Mouse (Mus musculus) kidney, adult 2 months (tissue): Measurements from ENCODE around the gene Hist3h2a. TPM values are rescaled to one million over a fixed set of nuclear protein-coding genes. Genes with fewer than 3 reads are reported as not detected.

Experiments used
- DNase-seq: peaks from one replicate; pipeline ENCODE4 v3.0.0; 2021
- H3K27ac ChIP-seq: fragments of 200-500 bp; 2 replicates; pipeline ENCODE4 v1.5.1; 2012; ENCODE audit warnings: low read depth, low read length, control low read depth, inconsistent platforms; ENCODE audit not compliant: insufficient read depth
- H3K27me3 ChIP-seq: fragments of 200-500 bp; replicated peaks from 2 replicates; pipeline ENCODE4 v1.6.1; 2012; ENCODE audit warnings: mild to moderate bottlenecking, moderate library complexity, low read length, inconsistent platforms; ENCODE audit not compliant: control insufficient read depth, insufficient read depth
- H3K36me3 ChIP-seq: fragments of 200-500 bp; 2 replicates; pipeline ENCODE4 v1.6.1; 2012; ENCODE audit warnings: mild to moderate bottlenecking, moderate library complexity, low read length, inconsistent platforms; ENCODE audit not compliant: control insufficient read depth, insufficient read depth
- H3K4me1 ChIP-seq: fragments of 200-500 bp; 2 replicates; pipeline ENCODE4 v1.6.1; 2011; ENCODE audit warnings: low read length; ENCODE audit not compliant: control insufficient read depth, insufficient read depth
- H3K4me3 ChIP-seq: fragments of 200-500 bp; 2 replicates; pipeline ENCODE4 v1.5.1; 2011; ENCODE audit warnings: mild to moderate bottlenecking, low read depth, low read length, control low read depth; ENCODE audit not compliant: insufficient read depth
- CTCF ChIP-seq: fragments of 200-500 bp; conservative IDR thresholded peaks from 2 replicates; pipeline ENCODE4 v1.5.1; 2011; ENCODE audit warnings: low read depth, mild to moderate bottlenecking, control low read depth, low read length, moderate library complexity, mixed read lengths; ENCODE audit not compliant: insufficient read depth, insufficient read length
- POLR2A ChIP-seq: fragments of 200-500 bp; IDR thresholded peaks from one replicate; pipeline ENCODE4 v1.6.1; 2011; ENCODE audit warnings: low read depth, low read length, control low read depth
- WGBS: fragments of 180-500 bp; shearing (Covaris S2); methylation state at CpG from one replicate; pipeline ENCODE4 v1.1.7; 2018; 5-methylcytosine and 5-hydroxymethylcytosine counted together
- polyA plus RNA-seq: library from polyadenylated mRNA; depleted of rRNA; stranded (reverse); fragments of >200 nt; gene quantifications from 2 replicates; pipeline ENCODE4 v1.2.3, GENCODE M21; 2012

Gene Hist3h2a
- polyA plus RNA-seq, 1 experiment: 29.5 TPM

DNA sequence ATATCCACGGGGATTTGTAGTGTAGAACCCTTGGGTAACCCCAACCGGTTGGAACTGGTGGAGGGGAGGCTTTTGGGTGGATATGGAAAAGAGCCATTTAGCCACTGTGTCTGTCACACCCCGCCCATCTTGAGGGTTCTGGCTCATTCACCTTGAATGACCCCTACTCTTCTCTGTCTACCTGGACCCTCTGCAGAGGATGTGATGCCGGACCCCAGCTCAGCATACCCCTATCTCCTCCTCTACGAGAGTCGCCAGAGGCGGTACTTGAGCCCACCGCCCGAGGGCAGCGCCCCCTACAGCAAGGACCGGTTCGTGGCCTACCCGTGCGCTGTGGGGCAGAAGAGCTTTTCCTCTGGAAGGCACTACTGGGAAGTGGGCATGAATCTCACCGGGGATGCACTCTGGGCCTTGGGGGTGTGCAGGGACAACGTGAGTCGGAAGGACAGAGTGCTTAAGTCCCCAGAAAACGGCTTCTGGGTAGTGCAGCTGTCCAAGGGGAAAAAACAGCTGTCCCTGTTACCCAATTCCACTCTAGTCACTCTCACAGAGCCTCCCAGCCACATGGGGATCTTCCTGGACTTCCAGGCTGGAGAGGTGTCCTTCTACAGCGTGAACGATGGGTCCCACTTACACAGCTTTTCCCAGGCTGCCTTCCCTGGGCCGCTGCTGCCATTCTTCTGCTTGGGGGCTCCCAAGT, 16.5 kb downstream of the Hist3h2a start:
- no peak for DNase-seq
- Histone ChIP-seq H3K27ac (no peak overlapping the region), H3K36me3 (no peaks in the 10 kb centered on the region), H3K27me3 (no peaks in the 10 kb centered on the region), H3K4me1 (peaks cover 24% of the 10 kb centered on the region; the same call in 1 of the 2 replicates), H3K4me3 (no peak overlapping the region)
- TF ChIP-seq CTCF (no peak), POLR2A (no peak)
- 85% methylated on average over 21 of the region's 21 CpGs for WGBS

DNA sequence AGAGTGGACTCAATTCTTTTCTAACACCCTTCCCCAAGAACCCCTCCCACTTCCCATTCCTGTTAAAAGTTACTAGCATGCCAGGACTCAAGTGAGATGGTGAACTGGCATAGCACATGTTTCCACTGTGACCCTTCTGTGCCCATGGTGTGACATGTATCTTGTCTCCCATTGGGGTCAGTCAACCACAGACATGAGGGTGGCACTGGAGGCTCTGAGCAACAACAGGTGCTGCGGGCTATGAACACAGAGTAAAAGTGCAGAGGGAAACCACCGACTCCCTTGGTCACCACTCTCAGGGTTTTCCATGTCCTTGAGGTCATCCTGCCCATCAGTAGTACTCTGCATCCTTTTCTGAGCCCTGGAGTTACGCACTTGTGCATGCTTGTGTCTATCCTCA, 17.3 kb downstream of the Hist3h2a start:
- no peak for DNase-seq
- no peaks in the 10 kb centered on the region for H3K27me3 ChIP-seq
- no peak overlapping the region for H3K27ac ChIP-seq
- WGBS: 85% methylated on average over 3 of the region's 3 CpGs
- no peaks in the 10 kb centered on the region for H3K36me3 ChIP-seq
- TF ChIP-seq CTCF (no peak), POLR2A (no peak)
- peaks cover 24% of the 10 kb centered on the region; the same call in 1 of the 2 replicates for H3K4me1 ChIP-seq
- no peak overlapping the region for H3K4me3 ChIP-seq

DNA sequence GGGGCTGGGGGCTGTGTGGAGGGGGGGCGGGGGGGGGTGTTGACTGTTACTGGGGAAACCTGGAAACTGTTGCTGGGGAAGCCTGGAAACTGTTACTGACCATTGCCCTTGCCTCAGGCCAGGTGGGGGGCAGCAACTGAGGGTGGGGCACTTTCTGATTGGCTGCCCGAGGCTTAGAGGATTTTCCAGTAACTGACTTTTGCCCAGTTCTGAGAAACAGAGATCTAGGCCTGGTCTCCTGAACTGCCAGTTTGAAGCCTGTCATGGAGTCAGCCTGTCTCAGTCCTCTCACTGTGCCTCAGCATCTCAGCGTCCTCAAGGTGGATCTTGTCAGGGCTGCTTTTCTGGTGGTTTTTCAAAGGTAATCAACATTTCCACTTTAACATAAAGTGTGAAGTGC, 19.9 kb downstream of the Hist3h2a start:
- WGBS: 87% methylated on average over 3 of the region's 3 CpGs

GRCm38 (mm10) chr11:58977150-58977549, 22.7 kb downstream of the Hist3h2a start:
- peak; percentile 52 for DNase-seq
- H3K4me1 ChIP-seq: peaks cover 15% of the 10 kb centered on the region; the same call in 1 of the 2 replicates
- no peak for TF ChIP-seq CTCF
- no peak for TF ChIP-seq POLR2A
- peak overlapping the region; percentile 84 for H3K27ac ChIP-seq
- under 1% methylated on average over 29 of the region's 29 CpGs for WGBS
- H3K27me3 ChIP-seq: no peaks in the 10 kb centered on the region
- H3K36me3 ChIP-seq: no peaks in the 10 kb centered on the region
- H3K4me3 ChIP-seq: peak overlapping the region; percentile 94

More for the DNA sequence above, 19.9 kb downstream of the Hist3h2a start:
- Histone ChIP-seq H3K4me3 (no peak overlapping the region), H3K27ac (no peak overlapping the region), H3K36me3 (no peaks in the 10 kb centered on the region), H3K27me3 (no peaks in the 10 kb centered on the region), H3K4me1 (peaks cover 14% of the 10 kb centered on the region; the same call in 1 of the 2 replicates)
- TF ChIP-seq CTCF (no peak), POLR2A (no peak)
- peak; percentile 82 for DNase-seq

DNA sequence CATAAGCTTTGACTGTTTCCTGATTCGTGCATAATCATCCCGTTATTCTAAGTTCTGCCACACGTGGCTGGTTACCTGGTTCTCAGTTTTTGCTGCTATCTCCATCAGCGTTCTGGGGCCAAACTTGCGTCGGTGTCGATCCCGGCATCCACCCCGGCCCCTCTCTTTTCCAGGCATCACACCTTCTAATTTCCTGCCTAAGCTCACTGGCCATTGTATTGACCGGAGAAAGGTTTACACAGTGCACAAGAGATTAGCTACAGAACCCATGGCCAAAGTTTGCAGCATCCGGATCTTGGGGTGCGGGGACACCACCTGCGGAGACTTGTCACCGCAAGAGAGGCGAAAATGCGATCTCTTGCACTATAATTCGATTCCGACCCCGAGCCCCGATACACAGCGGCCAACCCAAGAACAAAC, 23.1 kb downstream of the Hist3h2a start:
- H3K27ac ChIP-seq: peak overlapping the region; percentile 84
- peaks cover 15% of the 10 kb centered on the region; the same call in 1 of the 2 replicates for H3K4me1 ChIP-seq
- DNase-seq: peak; percentile 23
- peak overlapping the region; percentile 94 for H3K4me3 ChIP-seq
- under 1% methylated on average over 21 of the region's 21 CpGs for WGBS
- no peaks in the 10 kb centered on the region for H3K27me3 ChIP-seq
- no peaks in the 10 kb centered on the region for H3K36me3 ChIP-seq
- TF ChIP-seq CTCF (no peak), POLR2A (no peak)

- no peaks in the 10 kb centered on the region for H3K27me3 ChIP-seq
- peak within 1 kb of the TSS; percentile 84 for H3K27ac ChIP-seq
- under 1% methylated on average over 64 of the region's 64 CpGs for WGBS
- H3K36me3 ChIP-seq: no peaks in the 10 kb centered on the region
- no peak for TF ChIP-seq CTCF
- TF ChIP-seq POLR2A: peak; percentile 62
- H3K4me1 ChIP-seq: peaks cover 15% of the 10 kb centered on the region; the same call in 1 of the 2 replicates
- H3K4me3 ChIP-seq: peak within 1 kb of the TSS; percentile 94
- DNase-seq: peak; percentile 79
These were observed 23.7 kb downstream of the Hist3h2a start, which contains the start of gene Trim11 for GRCm38 (mm10) chr11:58978027-58978705. Gene Trim11 (plus strand): TSS chr11:58978093.

DNA sequence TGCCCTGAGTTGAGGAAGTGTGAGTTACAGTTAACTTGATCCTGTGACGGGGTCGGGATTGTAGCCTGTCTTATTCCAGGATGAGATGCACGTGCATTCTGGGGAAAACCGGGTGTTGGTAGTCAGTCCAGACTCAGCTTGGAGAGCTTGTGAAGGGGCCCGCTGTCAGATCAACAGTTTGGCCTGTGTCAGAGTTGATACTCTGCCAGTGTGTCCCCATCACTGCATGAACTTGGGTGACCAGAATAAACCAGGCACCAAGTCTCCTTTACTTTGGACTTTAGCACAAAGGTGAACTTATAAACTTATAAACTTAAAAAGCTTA, 24.2 kb downstream of the Hist3h2a start:
- Histone ChIP-seq H3K27me3 (no peaks in the 10 kb centered on the region), H3K4me1 (peaks cover 15% of the 10 kb centered on the region; the same call in 1 of the 2 replicates), H3K4me3 (peak overlapping the region; percentile 94), H3K27ac (peak overlapping the region; percentile 84), H3K36me3 (no peaks in the 10 kb centered on the region; the same call in 1 of the 2 replicates)
- TF ChIP-seq POLR2A (no peak), CTCF (no peak)
- peak; percentile 69 for DNase-seq
- WGBS: 2% methylated on average over 5 of the region's 5 CpGs
